Mouse (Mus musculus) thymus, postnatal 0 days (tissue): ENCODE measurements around the gene Gba. TPM values are rescaled to one million over a fixed set of nuclear protein-coding genes. Genes with fewer than 3 reads are reported as not detected.
A peak's percentile ranks its signal among the peaks of the same experiment; 100 is the strongest.
"Not testable (repeated sequence)": the region's sequence is repeated elsewhere in the genome, so short reads cannot be mapped to it uniquely, and the experiment has no call there.

ENCODE experiments used
- DNase-seq: peaks from one replicate; pipeline ENCODE4 v3.0.0-alpha.2; 2015; ENCODE audit warnings: low spot score
- polyA plus RNA-seq: library from polyadenylated mRNA; unstranded; fragments of >200 nt; fragmentation: Nextera tagmentation; extraction: Ambion mirVana; gene quantifications from 2 replicates; pipeline ENCODE4 v1.2.1, GENCODE M21; 2015

Gene Gba
- 51.3 and 51.8 TPM in 2 replicates for polyA plus RNA-seq

GRCm38 (mm10) chr3:89202253-89203141, at the start of gene Gba:
Gba (plus strand) TSS chr3:89202928.
- peak; percentile 92 for DNase-seq

GRCm38 (mm10) chr3:89156951-89157350, 45.8 kb upstream of the Gba start:
- DNase-seq, result no peak

GRCm38 (mm10) chr3:89158651-89159050, 44.1 kb upstream of the Gba start:
- DNase-seq, result no peak

- no peak for DNase-seq
Measured at GRCm38 (mm10) chr3:89159211-89159610, 43.5 kb upstream of the Gba start.

GRCm38 (mm10) chr3:89159616-89160344, 42.9 kb upstream of the Gba start, which contains the start of gene Hcn3:
Hcn3 (minus strand) TSS chr3:89160196.
- peak; percentile 89 for DNase-seq

- not testable (repeated sequence) for DNase-seq
Measured at GRCm38 (mm10) chr3:89161207-89161606, 41.5 kb upstream of the Gba start.

GRCm38 (mm10) chr3:89161786-89162185, 40.9 kb upstream of the Gba start:
- no peak for DNase-seq

GRCm38 (mm10) chr3:89163123-89163522, 39.6 kb upstream of the Gba start:
- no peak for DNase-seq

- peak; percentile 22 for DNase-seq
Measured at GRCm38 (mm10) chr3:89163643-89164245, 39.0 kb upstream of the Gba start.

- peak; percentile 96 for DNase-seq
Measured at GRCm38 (mm10) chr3:89164506-89165267, 38.0 kb upstream of the Gba start, which contains the start of gene Clk2. Clk2 (plus strand) TSS chr3:89164795.

GRCm38 (mm10) chr3:89165268-89165870, 37.4 kb upstream of the Gba start:
- DNase-seq, result no peak

GRCm38 (mm10) chr3:89166945-89167344, 35.8 kb upstream of the Gba start:
- DNase-seq, result no peak

GRCm38 (mm10) chr3:89174844-89175243, 27.9 kb upstream of the Gba start:
- no peak for DNase-seq

- DNase-seq, result no peak
Measured at GRCm38 (mm10) chr3:89175544-89175943, 27.2 kb upstream of the Gba start.

GRCm38 (mm10) chr3:89176421-89176820, 26.3 kb upstream of the Gba start:
- no peak for DNase-seq

- peak; percentile 96 for DNase-seq
Measured at GRCm38 (mm10) chr3:89177242-89178106, 25.3 kb upstream of the Gba start, which contains the start of gene Scamp3. Scamp3 (plus strand) TSS chr3:89177473.

GRCm38 (mm10) chr3:89178107-89178385, 24.7 kb upstream of the Gba start:
- no peak for DNase-seq

GRCm38 (mm10) chr3:89179056-89179455, 23.7 kb upstream of the Gba start:
- DNase-seq, result no peak

- DNase-seq, result no peak
Measured at GRCm38 (mm10) chr3:89181749-89182500, 20.8 kb upstream of the Gba start.
